Mouse (Mus musculus) myocyte (in vitro differentiated cells): ENCODE data around the gene Kremen1.

Experiments used
- E2F4 ChIP-seq: IDR thresholded peaks from one replicate; pipeline ENCODE4 v1.6.1; 2011; ENCODE audit warnings: mild to moderate bottlenecking, control low read depth, moderate library complexity; ENCODE audit not compliant: insufficient read depth
- MAX ChIP-seq: IDR thresholded peaks from one replicate; pipeline ENCODE4 v1.6.1; 2011; ENCODE audit warnings: low read depth, mild to moderate bottlenecking, control low read depth
- MYOD1 ChIP-seq, 3 experiments: IDR thresholded peaks; one replicate each; pipeline ENCODE4 v1.6.1; 2011; ENCODE audit warnings: control low read depth in 2 of 3, low read depth in 2 of 3, mild to moderate bottlenecking in 2 of 3, moderate library complexity in 1 of 3; ENCODE audit not compliant: insufficient read length in 2 of 3, control insufficient read depth in 1 of 3
- POLR2A ChIP-seq: IDR thresholded peaks from one replicate; pipeline ENCODE4 v1.6.1; 2011; ENCODE audit warnings: low read depth, mild to moderate bottlenecking, control low read depth, moderate library complexity; ENCODE audit not compliant: insufficient read length
- SRF ChIP-seq: IDR thresholded peaks from one replicate; pipeline ENCODE4 v1.6.1; 2011; ENCODE audit warnings: low read depth; ENCODE audit not compliant: control insufficient read depth, insufficient read length
- TCF12 ChIP-seq: IDR thresholded peaks from one replicate; pipeline ENCODE4 v1.6.1; 2011; ENCODE audit warnings: mild to moderate bottlenecking, control low read depth; ENCODE audit not compliant: poor library complexity, insufficient read depth, severe bottlenecking
- USF1 ChIP-seq: IDR thresholded peaks from one replicate; pipeline ENCODE4 v1.6.1; 2011; ENCODE audit warnings: low read depth, mild to moderate bottlenecking, control low read depth, moderate library complexity

DNA sequence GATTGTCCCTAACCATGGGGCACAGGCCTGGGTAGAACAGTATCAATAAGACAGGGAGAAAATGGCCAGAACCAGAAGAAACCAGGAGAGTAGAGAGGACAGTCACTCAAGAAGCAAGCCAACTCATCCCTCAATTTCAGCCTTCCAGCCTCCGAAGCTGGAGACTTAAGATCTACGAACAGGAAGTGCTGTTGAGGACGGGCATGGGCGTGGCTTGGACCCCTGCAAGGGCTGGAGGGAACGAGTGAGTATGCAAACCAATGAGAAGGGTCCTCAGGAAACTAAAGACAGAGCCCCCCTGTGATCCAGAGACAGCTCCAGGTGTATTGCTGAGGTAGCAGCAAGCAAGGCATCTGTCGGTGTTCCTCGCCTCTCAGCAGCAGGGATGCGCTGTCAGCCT lies 97.0 kb downstream of the Kremen1 start:
- TF ChIP-seq MYOD1 (IDR thresholded peaks at IDR 0.05; ENCODE audit: control insufficient read depth in 1 of 3, insufficient read length in 2 of 3, low read depth in 2 of 3) (no peak), MAX (no peak), TCF12 (no peak), POLR2A (no peak), E2F4 (no peak), USF1 (no peak), SRF (no peak)
